Mouse (Mus musculus) thymus, postnatal 36 days (tissue): ENCODE data around the gene Tmem171.

Experiments used
- DNase-seq, 2 experiments: peaks; one replicate each; pipeline ENCODE4 v3.0.0; 2022; ENCODE audit warnings: mixed read lengths in 2 of 2

Tmem171 gene

GRCm38 (mm10) chr13:98691956-98692515, 2.6 kb downstream of the Tmem171 start:
- no peak for DNase-seq

- DNase-seq: no peak
Measured at GRCm38 (mm10) chr13:98690886-98691285, 3.7 kb downstream of the Tmem171 start.

DNA sequence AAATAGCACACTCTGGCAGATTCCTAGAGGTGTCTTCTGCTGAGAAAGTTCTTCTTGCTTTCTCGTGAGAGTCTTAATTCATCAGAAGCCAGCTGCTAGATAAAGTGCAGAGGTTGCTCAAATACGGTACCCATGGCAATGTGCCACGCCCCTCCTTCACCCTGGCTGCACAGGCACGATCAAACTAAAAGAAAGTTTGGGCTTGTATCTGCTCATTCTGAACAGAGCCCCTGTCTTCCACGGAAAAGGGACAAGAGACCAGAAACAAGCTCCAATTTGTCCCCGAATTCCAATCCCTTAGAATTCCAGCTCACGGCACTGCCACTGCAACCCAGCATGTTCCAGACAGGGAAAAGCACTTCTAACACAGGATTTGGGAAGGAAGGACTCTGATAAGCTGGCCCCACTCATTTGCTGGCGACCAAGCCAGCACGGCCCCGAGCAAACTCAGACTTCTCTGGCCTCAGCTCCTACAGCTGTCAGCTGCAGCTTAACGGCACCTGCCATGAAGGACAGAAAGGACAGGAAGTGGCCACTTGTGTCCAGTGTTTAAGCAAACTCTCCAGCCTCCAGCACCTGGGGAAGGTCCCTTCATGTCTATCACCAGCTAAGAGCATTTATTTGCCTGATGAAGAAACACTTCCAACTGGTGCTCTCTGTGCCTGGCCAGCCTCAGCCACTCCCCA, 4.9 kb downstream of the Tmem171 start:
- DNase-seq: no peak

DNA sequence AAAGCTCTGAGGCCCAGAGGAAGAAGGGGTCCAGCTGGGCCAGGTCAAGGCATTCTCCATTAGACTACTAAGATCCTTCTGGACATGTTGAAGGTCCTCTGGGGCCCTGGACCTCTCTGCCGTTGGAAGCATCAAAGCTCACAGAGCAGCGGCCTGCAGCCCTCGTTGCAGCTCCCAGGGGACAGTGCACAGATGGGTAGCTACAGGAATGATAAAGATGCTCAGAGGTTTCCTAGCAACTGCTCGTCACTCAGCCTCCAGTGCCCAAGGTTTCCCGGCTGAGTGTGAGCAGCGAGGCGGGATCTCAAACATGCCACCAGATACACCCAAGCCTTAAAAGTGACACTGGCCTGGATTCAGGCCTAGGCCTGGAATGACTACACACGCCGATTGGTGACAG, 6.7 kb downstream of the Tmem171 start:
- no peak for DNase-seq

GRCm38 (mm10) chr13:98684144-98684900, 10.3 kb downstream of the Tmem171 start:
- DNase-seq: no peak

DNA sequence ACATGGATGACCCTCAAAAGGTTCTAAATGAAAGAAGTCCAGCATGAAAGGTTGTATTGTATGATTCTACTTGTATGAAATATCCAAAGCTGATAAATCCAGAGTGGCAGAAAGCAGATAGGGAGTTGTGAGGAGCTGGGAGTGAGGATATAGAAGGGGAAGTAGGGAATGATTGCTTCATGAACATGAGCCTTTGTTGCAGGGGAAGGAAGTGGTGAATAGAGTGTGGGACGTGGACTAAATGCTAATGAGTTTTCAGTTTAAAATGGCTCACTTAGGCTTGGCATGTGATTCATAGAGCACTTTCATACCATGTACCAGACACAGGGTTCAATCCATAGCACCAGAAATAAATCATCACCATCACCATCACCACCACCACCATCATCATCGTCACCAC, 11.2 kb downstream of the Tmem171 start:
- DNase-seq: no peak

DNA sequence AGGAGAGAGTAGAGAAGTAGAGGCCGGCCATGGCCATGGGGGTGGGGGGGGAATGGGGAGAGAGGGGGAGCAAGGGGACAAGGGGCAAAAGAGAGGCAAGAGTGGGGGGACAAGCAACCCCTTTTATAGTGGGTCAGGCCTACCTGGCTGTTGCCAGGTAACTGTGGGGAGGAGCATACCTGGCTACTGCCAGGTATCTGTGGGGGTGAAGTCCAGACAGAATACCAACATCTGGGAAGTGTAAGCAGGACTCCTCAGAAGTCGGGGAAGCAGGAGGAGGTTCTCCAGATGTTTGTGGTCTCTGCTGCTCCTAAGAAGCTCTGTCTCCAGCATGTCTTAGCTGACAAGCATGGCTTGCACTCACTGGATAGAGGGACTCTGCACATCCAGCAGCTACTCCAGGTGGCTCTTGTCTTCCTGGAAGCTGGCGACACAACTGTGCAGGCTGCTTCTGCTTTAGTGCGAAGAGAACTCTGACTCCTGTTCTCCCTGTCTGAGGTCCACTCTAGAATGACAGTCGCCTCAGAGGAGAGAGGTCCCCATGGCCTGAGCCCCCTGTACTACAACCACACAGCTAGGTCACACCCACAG, 14.1 kb downstream of the Tmem171 start:
- no peak for DNase-seq

DNA sequence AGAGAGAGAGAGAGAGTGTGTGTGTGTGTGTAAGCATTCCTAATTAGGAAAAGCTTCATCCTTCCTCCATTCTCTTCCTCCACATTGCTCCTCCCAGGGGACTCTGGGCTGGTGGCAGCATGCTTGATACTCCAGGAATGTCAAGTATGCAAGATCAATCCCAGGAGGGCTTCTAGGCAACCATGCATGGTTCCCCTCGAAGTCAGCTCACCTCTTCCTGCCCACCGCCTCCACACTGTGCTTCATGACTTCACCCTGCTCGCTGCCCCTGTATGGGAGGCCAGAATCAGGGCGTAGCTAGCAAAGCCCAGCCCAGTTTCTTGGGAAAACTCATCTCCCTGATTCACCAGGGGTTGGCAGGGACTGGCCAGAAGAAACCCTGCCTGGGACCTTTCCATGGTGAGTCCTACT, 15.0 kb downstream of the Tmem171 start:
- no peak for DNase-seq

DNA sequence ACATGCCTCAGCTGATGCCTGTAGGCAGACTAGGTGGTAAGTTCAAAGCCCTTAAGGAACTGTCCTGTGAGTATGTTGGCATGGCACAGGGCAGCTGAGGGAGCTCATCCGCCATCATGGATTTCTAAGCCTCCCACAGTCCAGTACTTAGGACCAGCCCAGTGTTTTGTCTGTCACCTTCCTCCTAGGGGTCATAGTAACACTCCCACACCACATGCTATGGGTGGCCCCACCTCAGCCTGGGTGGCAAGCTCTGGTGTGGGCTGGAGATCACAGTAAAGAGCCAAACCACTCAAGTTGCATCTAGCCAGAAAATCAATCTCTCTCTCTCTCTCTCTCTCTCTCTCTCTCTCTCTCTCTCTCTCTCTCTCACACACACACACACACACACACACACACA, 15.4 kb downstream of the Tmem171 start:
- no peak for DNase-seq

- DNase-seq: no peak
Measured at GRCm38 (mm10) chr13:98673922-98674321, 20.7 kb downstream of the Tmem171 start.

DNA sequence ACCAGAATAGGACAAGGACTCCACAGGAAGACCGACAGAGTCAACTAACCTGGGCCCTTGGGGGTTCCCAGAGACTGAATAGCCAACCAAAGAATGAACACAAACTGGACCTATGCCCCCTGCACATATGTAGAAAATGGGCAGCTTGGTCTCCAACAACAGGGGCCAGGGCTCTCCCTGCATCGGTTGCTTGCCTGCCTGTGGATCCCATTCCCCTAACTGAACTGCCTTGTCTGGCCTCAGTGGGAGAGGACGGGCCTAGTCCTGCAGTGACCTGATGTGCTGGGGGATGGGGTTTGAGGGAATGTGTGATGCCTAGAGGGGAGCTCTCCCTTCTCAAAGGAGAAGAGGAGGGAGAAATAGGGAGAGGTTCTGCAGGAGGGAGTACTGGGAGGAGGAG, 25.3 kb downstream of the Tmem171 start:
- no peak for DNase-seq

GRCm38 (mm10) chr13:98667316-98667715, 27.3 kb downstream of the Tmem171 start:
- no peak for DNase-seq

GRCm38 (mm10) chr13:98665240-98665639, 29.4 kb downstream of the Tmem171 start:
- DNase-seq: no peak

- no peak for DNase-seq
Measured at GRCm38 (mm10) chr13:98662173-98662675, 32.4 kb downstream of the Tmem171 start.

DNA sequence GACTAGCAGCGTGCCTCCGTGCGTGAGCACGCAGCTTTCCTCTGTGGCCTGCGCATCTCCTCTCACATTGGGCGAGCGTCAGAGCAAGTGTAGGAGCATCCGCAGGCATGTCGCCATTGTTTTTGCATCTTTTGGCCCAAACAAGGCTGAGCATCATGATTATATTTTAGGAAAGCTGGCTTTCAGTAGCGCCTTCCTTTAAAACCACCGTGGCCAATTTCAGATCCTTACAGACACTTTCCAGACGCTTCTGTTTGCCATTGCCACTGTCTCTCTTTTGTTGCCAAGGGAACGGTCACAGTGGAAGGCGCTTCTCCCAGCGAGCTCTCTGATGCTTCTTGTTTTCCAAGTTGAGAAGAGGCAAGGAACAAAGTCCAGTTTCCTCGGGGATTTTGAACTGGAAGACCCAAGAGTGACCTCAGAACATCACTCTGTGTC, 38.6 kb downstream of the Tmem171 start:
- DNase-seq: no peak

GRCm38 (mm10) chr13:98655346-98655745, 39.3 kb downstream of the Tmem171 start:
- DNase-seq: no peak

DNA sequence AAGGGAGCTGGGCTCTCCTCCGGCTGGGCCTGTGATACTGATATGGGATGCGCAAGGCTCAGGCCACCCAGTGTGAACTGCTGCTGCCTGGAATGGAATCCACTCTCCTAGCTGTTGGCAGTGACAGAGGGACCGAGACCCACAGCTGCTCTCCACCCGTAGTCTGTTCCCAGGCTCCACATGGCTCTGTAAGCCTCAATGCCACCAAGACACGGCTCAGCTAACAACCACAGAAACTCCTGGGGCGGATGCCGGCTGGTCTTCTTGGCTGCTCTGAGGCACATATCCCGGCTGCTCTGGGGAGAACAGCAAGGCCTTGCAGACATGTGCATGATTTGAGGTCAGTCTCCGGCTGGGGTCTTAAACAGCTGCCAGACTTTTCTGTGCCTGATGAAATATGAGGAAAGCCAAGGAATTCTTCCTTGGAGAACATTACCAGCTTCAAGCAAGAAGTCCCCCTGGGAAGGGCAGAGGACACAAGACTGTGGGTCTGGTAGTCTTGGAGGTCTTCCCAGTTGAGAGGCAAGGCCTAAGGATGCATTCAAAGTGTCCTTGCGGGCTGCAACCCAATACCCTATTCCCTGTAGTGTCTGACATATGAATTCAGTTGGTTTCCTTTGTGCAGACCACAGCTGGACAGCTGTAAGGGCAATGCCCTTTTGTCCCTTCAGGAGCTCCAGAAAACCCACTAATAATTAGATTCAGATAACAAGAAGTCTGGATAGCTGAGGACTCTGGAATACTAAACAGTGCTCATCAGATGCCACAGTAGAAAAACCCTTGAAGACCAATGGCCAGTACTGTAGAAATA, 40.3 kb downstream of the Tmem171 start:
- DNase-seq: no peak

DNA sequence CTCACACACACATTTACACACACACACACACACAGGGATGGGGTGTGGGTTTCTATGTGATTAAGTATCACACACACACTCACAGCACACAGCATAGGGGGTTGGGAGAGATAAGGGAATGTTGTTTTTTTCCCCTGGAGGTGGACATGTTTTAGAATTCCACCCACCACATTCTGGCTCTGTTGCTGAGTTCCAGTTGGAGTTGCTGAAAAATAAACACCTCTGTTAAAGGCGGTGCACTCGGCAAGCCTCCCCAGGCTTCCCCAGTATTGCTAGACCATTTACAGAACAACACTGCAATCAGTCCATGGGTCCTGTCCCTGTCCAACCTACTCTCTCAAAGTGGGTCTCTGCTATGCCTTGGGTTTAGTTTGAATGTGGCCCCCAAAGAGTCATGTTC, 42.4 kb downstream of the Tmem171 start:
- no peak for DNase-seq

DNA sequence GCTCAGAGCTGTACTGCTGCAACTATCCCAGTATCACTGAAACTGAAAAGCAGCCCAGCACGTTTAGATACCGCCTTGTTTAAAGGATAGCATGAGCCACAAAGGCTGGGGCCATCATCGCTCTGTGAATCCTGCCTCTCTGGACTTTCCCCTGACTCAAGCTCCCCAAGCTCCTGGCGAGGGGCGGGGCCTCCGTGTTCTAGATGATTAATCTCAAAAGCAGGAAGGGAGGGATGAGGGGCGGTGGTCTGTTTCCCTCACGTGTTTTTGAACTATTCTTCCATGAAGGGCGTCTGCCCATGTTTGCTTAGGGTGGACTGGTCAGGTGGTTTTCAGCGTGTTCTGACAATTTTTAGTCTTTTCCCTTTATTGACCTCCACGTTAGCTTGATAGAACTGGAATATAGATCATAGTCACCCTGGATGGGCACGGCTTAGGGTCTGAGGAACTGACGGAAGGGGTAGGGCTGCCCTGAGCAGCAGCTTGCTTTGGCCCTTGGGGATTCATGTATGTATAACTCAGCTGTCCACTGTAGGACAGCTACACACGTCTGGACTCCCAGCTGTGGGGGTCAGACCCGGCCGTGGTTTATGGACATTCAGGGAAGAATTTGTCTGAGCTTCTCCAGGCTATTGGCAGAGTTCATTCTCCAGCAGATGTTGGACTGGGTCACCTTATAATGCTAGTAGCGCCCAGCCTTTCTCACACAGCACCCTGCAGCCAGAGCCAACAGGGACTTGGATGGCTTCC, 43.2 kb downstream of the Tmem171 start:
- no peak for DNase-seq

- DNase-seq: no peak
Measured at GRCm38 (mm10) chr13:98647775-98648568, 46.7 kb downstream of the Tmem171 start.
